Mouse (Mus musculus) erythroblast, embryonic 14.5 days (primary cell): Measurements from ENCODE around the gene Gpr39. TPM values are rescaled to one million over a fixed set of nuclear protein-coding genes. Genes with fewer than 3 reads are reported as not detected.
"Not testable (repeated sequence)": the region's sequence is repeated elsewhere in the genome, so short reads cannot be mapped to it uniquely, and the experiment has no call there.

Experiments
- H3K27me3 ChIP-seq: 2 replicates; pipeline ENCODE4 v1.6.1; 2012; ENCODE audit warnings: inconsistent platforms; ENCODE audit not compliant: control insufficient read depth
- H3K36me3 ChIP-seq: 2 replicates; pipeline ENCODE4 v1.6.1; 2012; ENCODE audit warnings: mild to moderate bottlenecking, inconsistent platforms; ENCODE audit not compliant: control insufficient read depth
- H3K4me1 ChIP-seq: 2 replicates; pipeline ENCODE4 v1.6.1; 2012; ENCODE audit warnings: inconsistent platforms; ENCODE audit not compliant: control insufficient read depth
- H3K4me3 ChIP-seq: replicated peaks from 2 replicates; pipeline ENCODE3; 2012; ENCODE audit warnings: moderate library complexity, mild to moderate bottlenecking, inconsistent platforms
- H3K9me3 ChIP-seq: 2 replicates; pipeline ENCODE4 v1.6.1; 2012; ENCODE audit warnings: low read length, inconsistent platforms, mixed read lengths; ENCODE audit not compliant: control insufficient read depth
- GATA1 ChIP-seq: IDR thresholded peaks from 2 replicates; pipeline ENCODE4 v1.6.1; 2012; ENCODE audit warnings: low read length, inconsistent platforms, mixed read lengths
- TAL1 ChIP-seq: IDR thresholded peaks from 3 replicates; pipeline ENCODE4 v1.6.1; 2012; ENCODE audit warnings: low read length, inconsistent platforms, mixed read lengths
- polyA plus RNA-seq: library from polyadenylated mRNA; stranded (reverse); fragments of >175 nt; gene quantifications from 2 replicates; pipeline ENCODE4 v1.2.3, GENCODE M21; 2012

The Gpr39 gene
- polyA plus RNA-seq: not detected in 2 replicates

- no peaks in the 10 kb centered on the region for H3K36me3 ChIP-seq
- peak within 1 kb of the TSS; percentile 43 for H3K4me3 ChIP-seq
- TF ChIP-seq TAL1 (no peak), GATA1 (no peak)
- no peaks in the 10 kb centered on the region for H3K4me1 ChIP-seq
- no peaks in the 10 kb centered on the region for H3K27me3 ChIP-seq
- H3K9me3 ChIP-seq: no peaks in the 10 kb centered on the region
Observed at GRCm38 (mm10) chr1:125676790-125677273, at the start of gene Gpr39. Gene Gpr39, plus strand, starts transcription at chr1:125676995.

GRCm38 (mm10) chr1:125639501-125640253, 37.1 kb upstream of the Gpr39 start:
- Histone ChIP-seq H3K9me3 (no peaks in the 10 kb centered on the region), H3K27me3 (no peaks in the 10 kb centered on the region), H3K4me1 (no peaks in the 10 kb centered on the region), H3K36me3 (no peaks in the 10 kb centered on the region), H3K4me3 (no peak overlapping the region)
- no peak for TF ChIP-seq TAL1
- TF ChIP-seq GATA1: no peak

GRCm38 (mm10) chr1:125643643-125644042, 33.2 kb upstream of the Gpr39 start:
- Histone ChIP-seq H3K9me3 (no peaks in the 10 kb centered on the region), H3K36me3 (no peaks in the 10 kb centered on the region), H3K4me3 (no peak overlapping the region), H3K4me1 (no peaks in the 10 kb centered on the region), H3K27me3 (no peaks in the 10 kb centered on the region)
- TF ChIP-seq GATA1: no peak
- no peak for TF ChIP-seq TAL1

- not testable (repeated sequence) for H3K4me3 ChIP-seq, H3K27me3 ChIP-seq, H3K4me1 ChIP-seq, H3K36me3 ChIP-seq, H3K9me3 ChIP-seq
Observed at GRCm38 (mm10) chr1:125646816-125647215, 30.0 kb upstream of the Gpr39 start.

DNA sequence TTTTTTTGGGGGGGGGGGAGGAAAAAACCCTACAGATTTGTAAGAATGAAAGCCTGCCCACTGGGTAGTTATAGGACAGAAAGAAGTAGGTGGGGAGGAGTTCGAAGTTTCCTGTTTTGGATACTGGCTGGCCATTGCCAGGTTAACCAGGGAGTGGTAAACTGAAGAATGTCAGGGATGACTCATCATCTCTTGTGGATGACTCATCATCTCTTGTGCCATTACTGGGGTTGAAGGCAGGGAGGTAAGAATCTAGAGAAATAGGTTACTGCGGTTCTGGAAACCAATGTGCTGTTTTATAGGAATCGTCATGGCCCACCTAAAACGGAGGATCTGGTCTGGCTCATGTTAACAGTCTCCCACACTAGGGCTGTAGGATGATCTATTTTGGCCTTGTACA, 28.8 kb upstream of the Gpr39 start:
- no peak overlapping the region for H3K4me3 ChIP-seq
- H3K36me3 ChIP-seq: no peaks in the 10 kb centered on the region
- no peaks in the 10 kb centered on the region for H3K27me3 ChIP-seq
- TF ChIP-seq GATA1 (no peak), TAL1 (no peak)
- no peaks in the 10 kb centered on the region for H3K9me3 ChIP-seq
- no peaks in the 10 kb centered on the region for H3K4me1 ChIP-seq

GRCm38 (mm10) chr1:125649056-125649455, 27.7 kb upstream of the Gpr39 start:
- Histone ChIP-seq H3K9me3 (no peaks in the 10 kb centered on the region), H3K27me3 (no peaks in the 10 kb centered on the region), H3K4me3 (no peak overlapping the region), H3K36me3 (no peaks in the 10 kb centered on the region), H3K4me1 (no peaks in the 10 kb centered on the region)
- TF ChIP-seq TAL1: no peak
- TF ChIP-seq GATA1: no peak

- no peaks in the 10 kb centered on the region for H3K4me1 ChIP-seq
- H3K27me3 ChIP-seq: no peaks in the 10 kb centered on the region
- no peaks in the 10 kb centered on the region for H3K9me3 ChIP-seq
- H3K4me3 ChIP-seq: no peak overlapping the region
- no peak for TF ChIP-seq GATA1
- no peak for TF ChIP-seq TAL1
- no peaks in the 10 kb centered on the region for H3K36me3 ChIP-seq
Observed at GRCm38 (mm10) chr1:125652836-125653594, 23.8 kb upstream of the Gpr39 start.

DNA sequence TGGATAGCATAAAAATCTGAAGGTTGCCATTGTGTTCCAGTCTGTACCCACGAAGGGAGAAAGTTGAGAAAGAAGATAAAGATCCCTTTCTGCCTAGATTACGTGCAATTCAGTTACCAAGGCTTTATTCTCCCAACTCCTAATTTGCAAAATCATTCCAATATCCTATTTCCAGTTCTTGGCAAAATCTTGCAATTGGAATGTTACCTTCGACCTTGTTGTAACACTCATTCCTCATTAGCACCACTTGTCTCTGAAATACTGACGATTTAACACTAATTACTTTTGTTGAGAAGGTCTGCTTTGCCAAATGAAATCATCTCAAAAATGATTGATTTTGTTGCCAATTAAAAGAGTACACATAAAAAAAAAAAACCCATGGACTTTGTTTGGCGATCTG, 19.4 kb upstream of the Gpr39 start:
- H3K27me3 ChIP-seq: no peaks in the 10 kb centered on the region
- no peaks in the 10 kb centered on the region for H3K36me3 ChIP-seq
- H3K9me3 ChIP-seq: peaks cover 4% of the 10 kb centered on the region; the same call in 1 of the 2 replicates
- H3K4me3 ChIP-seq: no peak overlapping the region
- H3K4me1 ChIP-seq: no peaks in the 10 kb centered on the region
- TF ChIP-seq TAL1 (no peak), GATA1 (no peak)

- TF ChIP-seq TAL1 (no peak), GATA1 (no peak)
- Histone ChIP-seq H3K4me3 (no peak overlapping the region), H3K36me3 (no peaks in the 10 kb centered on the region), H3K4me1 (no peaks in the 10 kb centered on the region), H3K9me3 (peaks cover 4% of the 10 kb centered on the region; the same call in 1 of the 2 replicates), H3K27me3 (no peaks in the 10 kb centered on the region)
Observed at GRCm38 (mm10) chr1:125660151-125660550, 16.6 kb upstream of the Gpr39 start.
